Mouse (Mus musculus): ENCODE results near the gene B230118H07Rik. TPM values are rescaled to one million over a fixed set of nuclear protein-coding genes. Genes with fewer than 3 reads are reported as not detected.

Gene B230118H07Rik
- polyA plus RNA-seq, 1 experiment from 2014 or later = 61.1 TPM

- no peaks in the 10 kb centered on the region; the same call in 1 of the 2 replicates for H3K36me3 ChIP-seq (replicated peaks; ENCODE audit: control insufficient read depth, insufficient read depth)
Measured at GRCm38 (mm10) chr2:101580027-101580426, 69.3 kb downstream of the B230118H07Rik start.

GRCm38 (mm10) chr2:101577243-101577642 lies 72.1 kb downstream of the B230118H07Rik start:
- Histone ChIP-seq H3K4me3 (replicated peaks; ENCODE audit: low read length) (no peak overlapping the region), H3K9ac (no peak overlapping the region), H3K27me3 (ENCODE audit: control insufficient read depth, insufficient read depth, low read length) (no peaks in the 10 kb centered on the region), H3K4me2 (replicated peaks) (no peak overlapping the region), H3K4me1 (replicated peaks; ENCODE audit: control insufficient read depth, insufficient read depth, low read length) (no peaks in the 10 kb centered on the region), H3K27ac (no peak overlapping the region), H3K36me3 (replicated peaks; ENCODE audit: control insufficient read depth, insufficient read depth) (no peaks in the 10 kb centered on the region; the same call in 1 of the 2 replicates), H3K9me3 (ENCODE audit: control insufficient read depth, low read length) (no peaks in the 10 kb centered on the region)
- no peak for ATAC-seq (ENCODE audit: low FRiP score)
- 85% methylated on average over 4 of the region's 4 CpGs for WGBS
- no peak for DNase-seq (ENCODE audit: low spot score)

More at GRCm38 (mm10) chr2:101580027-101580426, 69.3 kb downstream of the B230118H07Rik start:
- H3K9ac ChIP-seq = no peak overlapping the region
- no peak overlapping the region for H3K27ac ChIP-seq
- no peaks in the 10 kb centered on the region for H3K4me1 ChIP-seq (replicated peaks; ENCODE audit: control insufficient read depth, insufficient read depth, low read length)
- H3K9me3 ChIP-seq (ENCODE audit: control insufficient read depth, low read length) = no peaks in the 10 kb centered on the region
- WGBS = 73% methylated on average over 2 of the region's 2 CpGs
- ATAC-seq (ENCODE audit: low FRiP score) (no peak), DNase-seq (ENCODE audit: low spot score) (no peak)
- no peaks in the 10 kb centered on the region for H3K27me3 ChIP-seq (ENCODE audit: control insufficient read depth, insufficient read depth, low read length)
- H3K4me3 ChIP-seq (replicated peaks; ENCODE audit: low read length) = no peak overlapping the region
- H3K4me2 ChIP-seq (replicated peaks) = no peak overlapping the region

- Histone ChIP-seq H3K4me3 (replicated peaks; ENCODE audit: low read length) (no peak overlapping the region), H3K27ac (no peak overlapping the region), H3K9me3 (ENCODE audit: control insufficient read depth, low read length) (no peaks in the 10 kb centered on the region), H3K9ac (no peak overlapping the region), H3K27me3 (ENCODE audit: control insufficient read depth, insufficient read depth, low read length) (no peaks in the 10 kb centered on the region), H3K36me3 (replicated peaks; ENCODE audit: control insufficient read depth, insufficient read depth) (no peaks in the 10 kb centered on the region), H3K4me2 (replicated peaks) (no peak overlapping the region), H3K4me1 (replicated peaks; ENCODE audit: control insufficient read depth, insufficient read depth, low read length) (no peaks in the 10 kb centered on the region)
- DNase-seq (ENCODE audit: low spot score) (no peak), ATAC-seq (ENCODE audit: low FRiP score) (no peak)
- 89% methylated on average over 3 of the region's 5 CpGs for WGBS
Measured at GRCm38 (mm10) chr2:101569230-101569629, 80.1 kb downstream of the B230118H07Rik start.

GRCm38 (mm10) chr2:101567490-101567889 lies 81.8 kb downstream of the B230118H07Rik start:
- DNase-seq (ENCODE audit: low spot score) (no peak), ATAC-seq (ENCODE audit: low FRiP score) (no peak)
- Histone ChIP-seq H3K27me3 (ENCODE audit: control insufficient read depth, insufficient read depth, low read length) (no peaks in the 10 kb centered on the region), H3K27ac (no peak overlapping the region), H3K9ac (no peak overlapping the region), H3K4me2 (replicated peaks) (no peak overlapping the region), H3K4me3 (replicated peaks; ENCODE audit: low read length) (no peak overlapping the region), H3K9me3 (ENCODE audit: control insufficient read depth, low read length) (no peaks in the 10 kb centered on the region), H3K36me3 (replicated peaks; ENCODE audit: control insufficient read depth, insufficient read depth) (no peaks in the 10 kb centered on the region), H3K4me1 (replicated peaks; ENCODE audit: control insufficient read depth, insufficient read depth, low read length) (peaks cover 4% of the 10 kb centered on the region; the same call in 1 of the 2 replicates)
- WGBS = 84% methylated on average over 2 of the region's 2 CpGs

GRCm38 (mm10) chr2:101563776-101564175 lies 85.6 kb downstream of the B230118H07Rik start:
- H3K36me3 ChIP-seq (replicated peaks; ENCODE audit: control insufficient read depth, insufficient read depth) = 0 out of 2 replicates have a peak, but pooled peaks cover 3% of the 10 kb centered on the region
- peaks cover 4% of the 10 kb centered on the region; the same call in 1 of the 2 replicates for H3K4me1 ChIP-seq (replicated peaks; ENCODE audit: control insufficient read depth, insufficient read depth, low read length)
- H3K4me3 ChIP-seq (replicated peaks; ENCODE audit: low read length) = no peak overlapping the region
- no peak overlapping the region for H3K4me2 ChIP-seq (replicated peaks)
- H3K9ac ChIP-seq = no peak overlapping the region
- no peak overlapping the region for H3K27ac ChIP-seq
- no peak for ATAC-seq (ENCODE audit: low FRiP score)
- no peak for DNase-seq (ENCODE audit: low spot score)
- whole genome bisulfite sequencing = 75% methylated on average over 4 of the region's 4 CpGs
- H3K27me3 ChIP-seq (ENCODE audit: control insufficient read depth, insufficient read depth, low read length) = no peaks in the 10 kb centered on the region
- H3K9me3 ChIP-seq (ENCODE audit: control insufficient read depth, low read length) = no peaks in the 10 kb centered on the region

GRCm38 (mm10) chr2:101563206-101563605 lies 86.1 kb downstream of the B230118H07Rik start:
- Histone ChIP-seq H3K27ac (no peak overlapping the region), H3K4me2 (replicated peaks) (no peak overlapping the region), H3K4me1 (replicated peaks; ENCODE audit: control insufficient read depth, insufficient read depth, low read length) (peaks cover 4% of the 10 kb centered on the region; the same call in 1 of the 2 replicates), H3K27me3 (ENCODE audit: control insufficient read depth, insufficient read depth, low read length) (no peaks in the 10 kb centered on the region), H3K9me3 (ENCODE audit: control insufficient read depth, low read length) (no peaks in the 10 kb centered on the region), H3K9ac (no peak overlapping the region), H3K36me3 (replicated peaks; ENCODE audit: control insufficient read depth, insufficient read depth) (0 out of 2 replicates have a peak, but pooled peaks cover 3% of the 10 kb centered on the region), H3K4me3 (replicated peaks; ENCODE audit: low read length) (no peak overlapping the region)
- no peak for ATAC-seq (ENCODE audit: low FRiP score)
- no peak for DNase-seq (ENCODE audit: low spot score)
- WGBS = 64% methylated on average over 6 of the region's 6 CpGs

GRCm38 (mm10) chr2:101559431-101559830 lies 89.9 kb downstream of the B230118H07Rik start:
- H3K27ac ChIP-seq = no peak overlapping the region
- H3K36me3 ChIP-seq (replicated peaks; ENCODE audit: control insufficient read depth, insufficient read depth) = 0 out of 2 replicates have a peak, but pooled peaks cover 3% of the 10 kb centered on the region
- H3K4me3 ChIP-seq (replicated peaks; ENCODE audit: low read length) = no peak overlapping the region
- WGBS = 92% methylated on average over 3 of the region's 3 CpGs
- no peak overlapping the region for H3K4me2 ChIP-seq (replicated peaks)
- no peak for ATAC-seq (ENCODE audit: low FRiP score)
- no peaks in the 10 kb centered on the region for H3K27me3 ChIP-seq (ENCODE audit: control insufficient read depth, insufficient read depth, low read length)
- no peak overlapping the region for H3K9ac ChIP-seq
- H3K9me3 ChIP-seq (ENCODE audit: control insufficient read depth, low read length) = no peaks in the 10 kb centered on the region; the same call in 1 of the 2 replicates
- no peak for DNase-seq (ENCODE audit: low spot score)
- H3K4me1 ChIP-seq (replicated peaks; ENCODE audit: control insufficient read depth, insufficient read depth, low read length) = peaks cover 4% of the 10 kb centered on the region; the same call in 1 of the 2 replicates

- ATAC-seq (ENCODE audit: low FRiP score) (no peak), DNase-seq (ENCODE audit: low spot score) (no peak)
- WGBS = 98% methylated on average over 1 of the region's 1 CpGs
- no peaks in the 10 kb centered on the region for H3K27me3 ChIP-seq (ENCODE audit: control insufficient read depth, insufficient read depth, low read length)
- no peaks in the 10 kb centered on the region; the same call in 1 of the 2 replicates for H3K9me3 ChIP-seq (ENCODE audit: control insufficient read depth, low read length)
- no peak overlapping the region for H3K4me2 ChIP-seq (replicated peaks)
- no peak overlapping the region for H3K9ac ChIP-seq
- H3K4me1 ChIP-seq (replicated peaks; ENCODE audit: control insufficient read depth, insufficient read depth, low read length) = no peaks in the 10 kb centered on the region
- H3K4me3 ChIP-seq (replicated peaks; ENCODE audit: low read length) = no peak overlapping the region
- no peak overlapping the region for H3K27ac ChIP-seq
- H3K36me3 ChIP-seq (replicated peaks; ENCODE audit: control insufficient read depth, insufficient read depth) = no peaks in the 10 kb centered on the region
Measured at GRCm38 (mm10) chr2:101555886-101556285, 93.4 kb downstream of the B230118H07Rik start.

GRCm38 (mm10) chr2:101553851-101554250 lies 95.5 kb downstream of the B230118H07Rik start:
- Histone ChIP-seq H3K4me2 (replicated peaks) (no peak overlapping the region), H3K9ac (no peak overlapping the region), H3K4me3 (replicated peaks; ENCODE audit: low read length) (no peak overlapping the region), H3K9me3 (ENCODE audit: control insufficient read depth, low read length) (no peaks in the 10 kb centered on the region; the same call in 1 of the 2 replicates), H3K27me3 (ENCODE audit: control insufficient read depth, insufficient read depth, low read length) (no peaks in the 10 kb centered on the region), H3K4me1 (replicated peaks; ENCODE audit: control insufficient read depth, insufficient read depth, low read length) (no peaks in the 10 kb centered on the region), H3K36me3 (replicated peaks; ENCODE audit: control insufficient read depth, insufficient read depth) (no peaks in the 10 kb centered on the region), H3K27ac (no peak overlapping the region)
- DNase-seq (ENCODE audit: low spot score) (no peak), ATAC-seq (ENCODE audit: low FRiP score) (no peak)
- 40% methylated on average over 5 of the region's 5 CpGs for WGBS

- no peaks in the 10 kb centered on the region for H3K36me3 ChIP-seq (replicated peaks; ENCODE audit: control insufficient read depth, insufficient read depth)
Measured at GRCm38 (mm10) chr2:101552301-101552700, 97.0 kb downstream of the B230118H07Rik start.

More at GRCm38 (mm10) chr2:101552301-101552700, 97.0 kb downstream of the B230118H07Rik start:
- no peak overlapping the region for H3K4me3 ChIP-seq (replicated peaks; ENCODE audit: low read length)
- no peaks in the 10 kb centered on the region; the same call in 1 of the 2 replicates for H3K9me3 ChIP-seq (ENCODE audit: control insufficient read depth, low read length)
- no peaks in the 10 kb centered on the region for H3K4me1 ChIP-seq (replicated peaks; ENCODE audit: control insufficient read depth, insufficient read depth, low read length)
- DNase-seq (ENCODE audit: low spot score) = no peak
- H3K27ac ChIP-seq = no peak overlapping the region
- no peaks in the 10 kb centered on the region for H3K27me3 ChIP-seq (ENCODE audit: control insufficient read depth, insufficient read depth, low read length)
- ATAC-seq (ENCODE audit: low FRiP score) = no peak
- no peak overlapping the region for H3K9ac ChIP-seq
- H3K4me2 ChIP-seq (replicated peaks) = no peak overlapping the region
- 86% methylated on average over 8 of the region's 8 CpGs for WGBS
